Mouse (Mus musculus) heart, adult 2 months (tissue): Measurements from ENCODE around the gene Crlf3.

Experiments used
- CTCF ChIP-seq: fragments of 200-600 bp; IDR thresholded peaks from 2 replicates; pipeline ENCODE4 v1.8.1; 2022; ENCODE audit warnings: antibody characterized with exemption, mild to moderate bottlenecking, moderate library complexity
- EP300 ChIP-seq: fragments of 200-500 bp; IDR thresholded peaks from 2 replicates; pipeline ENCODE4 v1.6.1; 2011; ENCODE audit warnings: low read depth, low read length, control low read depth; ENCODE audit not compliant: insufficient read depth
- POLR2A ChIP-seq: fragments of 200-500 bp; IDR thresholded peaks from 2 replicates; pipeline ENCODE4 v1.6.1; 2011; ENCODE audit warnings: mild to moderate bottlenecking, low read depth, low read length, control low read depth; ENCODE audit not compliant: insufficient read depth

GRCm38 (mm10) chr11:80081786-80082319, 1.1 kb upstream of the Crlf3 start:
- TF ChIP-seq CTCF, result no peak
- no peak for TF ChIP-seq POLR2A
- TF ChIP-seq EP300, result no peak
